Comparison of ENCODE assay signal across 22 mouse cellular contexts in the genomic region with DNA sequence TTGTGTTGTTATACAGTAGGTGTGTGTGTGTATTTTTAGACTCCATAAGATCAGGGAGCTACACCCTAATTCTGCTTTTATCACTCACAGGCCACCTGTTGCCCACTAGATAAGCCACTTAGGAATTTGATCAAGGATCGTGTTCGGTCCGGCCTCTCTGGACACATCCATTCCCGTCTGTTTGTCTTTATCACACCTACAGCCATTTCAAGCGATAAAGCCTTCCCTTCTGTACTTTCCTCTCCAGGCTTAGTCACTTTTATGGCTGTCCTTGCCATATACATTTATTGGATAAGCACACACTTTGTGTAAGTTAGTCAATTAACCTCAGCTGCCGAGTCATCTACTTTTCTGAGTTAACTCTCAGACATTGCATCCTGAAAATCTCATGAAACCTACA.
"Had no signal": no experiment of that assay in that cellular context is flagged by ENCODE, and none has a peak within 500 bp of the region (broad histone marks: within the 10 kb centered on the region; RNA-seq: fewer than 3 reads in every experiment).

No protein-coding gene starts in this region.

- ATAC-seq: liver, postnatal 0 days; midbrain, embryonic 16.5 days had no signal

- H3K4me2 ChIP-seq: liver, embryonic 15.5 days; lung, embryonic 14.5 days; midbrain, embryonic 12.5 days; neural tube, embryonic 12.5 days; stomach, embryonic 15.5 days had no signal

- H3K27me3 ChIP-seq: liver, embryonic 15.5 days; megakaryocyte, embryonic 14.5 days; neural tube, embryonic 12.5 days; stomach, embryonic 15.5 days had no signal

- DNase-seq: liver, postnatal 0 days; lung, embryonic 14.5 days; lung, postnatal 14 days; lung, postnatal 36 days; midbrain, embryonic 14.5 days; retina, postnatal 1 day; right cerebral cortex, adult 18-20 months; right cerebral cortex, postnatal 25 days; right cerebral cortex, postnatal 4 days; thymus, adult 2 months; thymus, postnatal 25 days; thymus, postnatal 4 days had no signal

- H3K4me1 ChIP-seq: liver, embryonic 15.5 days; stomach, embryonic 15.5 days had no signal

- H3K36me3 ChIP-seq: liver, embryonic 15.5 days; midbrain, embryonic 10.5 days; midbrain, embryonic 12.5 days; neural tube, embryonic 12.5 days; stomach, embryonic 15.5 days had no signal

- H3K27ac ChIP-seq: liver, embryonic 15.5 days; macrophage; midbrain, embryonic 10.5 days; midbrain, embryonic 12.5 days; neural tube, embryonic 12.5 days; stomach, embryonic 15.5 days; stomach, postnatal 0 days had no signal

- H3K4me3 ChIP-seq: liver, embryonic 15.5 days; megakaryocyte, embryonic 14.5 days; midbrain, embryonic 10.5 days; midbrain, embryonic 12.5 days; myocyte; neural tube, embryonic 12.5 days; stomach, embryonic 15.5 days had no signal

- H3K9me3 ChIP-seq: liver, embryonic 15.5 days; megakaryocyte, embryonic 14.5 days; midbrain, embryonic 10.5 days; midbrain, embryonic 12.5 days; neural tube, embryonic 12.5 days; stomach, embryonic 15.5 days had no signal

- H3K9ac ChIP-seq: liver, embryonic 15.5 days; liver, postnatal 0 days; lung, embryonic 14.5 days; midbrain, embryonic 12.5 days; neural tube, embryonic 12.5 days; stomach, embryonic 15.5 days had no signal
